Mouse (Mus musculus) liver (tissue): ENCODE measurements around the gene Smad9.
A peak's percentile ranks its signal among the peaks of the same experiment; 100 is the strongest.

Source experiments
- DNase-seq: peaks from one replicate; pipeline ENCODE4 v3.0.0-alpha.2; 2020; ENCODE audit warnings: mixed read lengths

Gene Smad9

GRCm38 (mm10) chr3:54813418-54813988 lies 58.1 kb downstream of the Smad9 start:
- DNase-seq = no peak

GRCm38 (mm10) chr3:54814622-54815021 lies 59.2 kb downstream of the Smad9 start:
- no peak for DNase-seq

GRCm38 (mm10) chr3:54815292-54815691 lies 59.9 kb downstream of the Smad9 start:
- peak; percentile 54 for DNase-seq

DNA sequence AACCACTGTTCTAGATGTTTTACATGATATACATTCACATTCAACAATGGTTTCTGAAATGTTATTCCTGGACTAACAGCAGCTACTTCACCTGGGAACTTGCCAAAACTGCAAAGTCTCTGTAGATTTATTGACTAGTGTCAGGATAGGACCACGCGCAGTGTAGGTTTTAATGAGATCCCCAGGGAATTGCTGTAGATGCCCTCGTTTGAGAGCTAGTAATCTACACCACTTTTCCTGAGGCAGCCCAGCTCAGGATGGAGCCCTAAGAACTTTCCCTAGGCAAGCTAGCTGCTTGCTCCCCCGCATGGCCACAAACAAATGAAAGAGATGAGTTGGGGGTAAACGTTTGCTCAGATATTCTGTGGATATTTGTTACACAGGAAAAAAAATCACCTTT lies 67.1 kb downstream of the Smad9 start:
- DNase-seq = no peak

- DNase-seq = no peak
Observed at GRCm38 (mm10) chr3:54832491-54832890, 77.1 kb downstream of the Smad9 start.

DNA sequence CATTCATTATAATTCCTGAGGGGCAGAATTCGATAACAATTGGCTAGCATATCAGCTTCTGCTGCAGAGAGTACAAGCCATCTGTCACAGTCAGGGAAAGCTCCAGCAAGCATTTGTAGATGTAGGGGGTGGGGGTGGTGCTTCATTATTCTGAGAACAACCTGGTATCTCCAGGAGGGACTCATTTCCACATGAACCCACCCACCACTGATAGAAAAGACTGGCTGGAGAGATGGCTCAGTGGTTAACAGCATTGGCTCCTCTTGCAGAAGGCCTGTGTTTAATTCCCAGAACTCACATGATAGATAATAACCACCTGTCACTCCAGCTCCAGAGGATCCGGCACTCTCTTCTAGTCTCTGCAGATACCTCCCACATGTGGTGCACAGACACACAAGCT lies 80.0 kb downstream of the Smad9 start:
- DNase-seq = no peak
